ENCODE assay signal across 25 mouse cellular contexts in the genomic region with DNA sequence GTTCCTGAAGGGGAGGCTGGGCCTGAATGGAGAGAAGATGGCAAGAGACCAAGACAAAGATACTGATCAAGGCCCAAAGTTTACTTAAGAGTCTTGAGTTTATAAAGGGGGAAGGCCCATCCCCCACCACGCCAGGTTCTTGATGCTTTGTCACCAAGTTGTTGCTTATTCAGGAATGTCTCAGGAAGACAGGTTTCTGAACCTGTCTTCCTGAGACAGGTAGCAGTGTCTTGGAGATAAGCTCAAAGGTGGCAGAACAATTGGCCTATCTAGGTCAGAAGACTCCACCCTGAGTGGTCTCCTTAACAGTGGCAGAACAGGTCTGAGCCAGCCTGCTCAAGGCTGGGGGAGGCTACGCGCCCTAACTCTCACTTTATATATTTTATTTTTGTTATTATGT. TPM values are rescaled to one million over a fixed set of nuclear protein-coding genes. Genes with fewer than 3 reads are reported as not detected.
A peak's percentile ranks its signal among the peaks of the same experiment; 100 is the strongest.
DNase-seq lines count a peak whose midpoint lies in the region; ATAC-seq and TF ChIP-seq lines count a peak whose summit lies in the region.
"Had no signal": no experiment of that assay in that cellular context is flagged by ENCODE, and none has a peak within 500 bp of the region (broad histone marks: within the 10 kb centered on the region; RNA-seq: fewer than 3 reads in every experiment).

No protein-coding gene starts in this region.

- in situ Hi-C loops in ES-E14 (cut with MboI; ENCODE audit: low sequenced_read_pairs in 2 of 2, unreplicated experiment in 2 of 2) = no loop called here

- H3K9me3 ChIP-seq in E14TG2a.4 (ENCODE audit: low read length) (no peaks in the 10 kb centered on the region), ES-E14 (ENCODE audit: control insufficient read depth, insufficient read depth, low read depth, low read length) (no peaks in the 10 kb centered on the region)
- no peaks in the 10 kb centered on the region for H3K9me3 ChIP-seq in heart, embryonic 11.5 days (replicated peaks; ENCODE audit: control insufficient read depth, low read length)
- no peaks in the 10 kb centered on the region for H3K9me3 ChIP-seq in heart, embryonic 10.5 days
- H3K9me3 ChIP-seq: embryonic facial prominence, embryonic 13.5 days; embryonic facial prominence, embryonic 15.5 days; forebrain, embryonic 10.5 days; forebrain, embryonic 12.5 days had no signal

- no peak for DNase-seq in ES-E14 (ENCODE audit: low read depth, low spot score)
- peak; percentile 70 for DNase-seq in R1 (ENCODE audit: low read depth, low spot score)
- DNase-seq in yolk sac, embryonic 10.5 days (ENCODE audit: low spot score) = peak; percentile 49
- no peak for DNase-seq in heart, embryonic 10.5 days (ENCODE audit: low spot score)
- no peak for DNase-seq in frontal cortex, postnatal 36 days (ENCODE audit: low spot score in 2 of 2)
- DNase-seq: adrenal gland, adult 8-10 months; adrenal gland, postnatal 14 days; adrenal gland, postnatal 36 days; B cell, adult 2 months; cerebellum, adult 11-12 months; cerebellum, adult 2 months; cerebellum, adult 9-10 months; cerebellum, postnatal 10 days; cerebellum, postnatal 25 days had no signal

- peak overlapping the region; percentile 52 for H3K9ac ChIP-seq in ES-E14 (ENCODE audit: insufficient read depth, low read depth, low read length, poor library complexity, severe bottlenecking)
- H3K9ac ChIP-seq in heart, embryonic 11.5 days (ENCODE audit: low read depth, low read length) = no peak overlapping the region
- H3K9ac ChIP-seq: embryonic facial prominence, embryonic 13.5 days; embryonic facial prominence, embryonic 15.5 days; forebrain, embryonic 12.5 days had no signal

- H3K27ac ChIP-seq in ES-E14 (ENCODE audit: insufficient read depth, low read depth, low read length, poor library complexity, severe bottlenecking) = peak overlapping the region; percentile 95
- H3K27ac ChIP-seq in heart, embryonic 11.5 days (ENCODE audit: low read depth, low read length) = no peak overlapping the region
- no peak overlapping the region for H3K27ac ChIP-seq in heart, embryonic 10.5 days
- H3K27ac ChIP-seq: embryonic facial prominence, embryonic 13.5 days; embryonic facial prominence, embryonic 15.5 days; forebrain, embryonic 10.5 days; forebrain, embryonic 12.5 days had no signal

- H3K4me1 ChIP-seq in E14TG2a.4 (replicated peaks; ENCODE audit: low read depth, low read length) (peaks cover 59% of the 10 kb centered on the region), ES-E14 (ENCODE audit: control insufficient read depth in 2 of 2, insufficient read depth in 2 of 2, low read length in 2 of 2, poor library complexity in 1 of 2) (peaks cover 7 to 8% of the 10 kb centered on the region in 2 experiments; a peak in 3 of 4 replicates)
- H3K4me1 ChIP-seq in heart, embryonic 11.5 days (ENCODE audit: control insufficient read depth, insufficient read depth, low read length) = peaks cover 5% of the 10 kb centered on the region; the same call in 1 of the 2 replicates
- H3K4me1 ChIP-seq in heart, embryonic 10.5 days = peaks cover 11% of the 10 kb centered on the region

- H3K4me2 ChIP-seq in heart, embryonic 11.5 days = no peak overlapping the region
- H3K4me2 ChIP-seq: embryonic facial prominence, embryonic 13.5 days; embryonic facial prominence, embryonic 15.5 days; forebrain, embryonic 12.5 days had no signal

- no peak for ATAC-seq in heart, embryonic 11.5 days (replicated peaks; ENCODE audit: insufficient number of reproducible peaks, low FRiP score, low TSS enrichment)
- ATAC-seq: CD4-positive, CD25-positive, alpha-beta regulatory T cell, adult 4 months; forebrain, embryonic 14.5 days; forebrain, embryonic 16.5 days had no signal

- 84% methylated on average over 3 of the region's 3 CpGs for WGBS in heart, embryonic 11.5 days (ENCODE audit: insufficient replicate concordance)
- WGBS in heart, embryonic 10.5 days = 92% methylated on average over 3 of the region's 3 CpGs

- H3K4me3 ChIP-seq in E14TG2a.4 (replicated peaks; ENCODE audit: low read length) (peak overlapping the region; percentile 64), ES-E14 (ENCODE audit: insufficient read depth in 1 of 2, low read depth in 1 of 2, low read length in 2 of 2, poor library complexity in 1 of 2, severe bottlenecking in 1 of 2) (0 out of 4 replicates have a peak overlapping the region, but pooled peaks of 1 of the 2 experiments have one; percentile 17)
- H3K4me3 ChIP-seq in heart, embryonic 11.5 days (ENCODE audit: low read depth, low read length) = no peak overlapping the region
- H3K4me3 ChIP-seq in heart, embryonic 10.5 days = no peak overlapping the region
- H3K4me3 ChIP-seq: embryonic facial prominence, embryonic 13.5 days; embryonic facial prominence, embryonic 15.5 days; erythroblast, embryonic 14.5 days; forebrain, embryonic 10.5 days; forebrain, embryonic 12.5 days had no signal

- peaks cover 50% of the 10 kb centered on the region for H3K36me3 ChIP-seq in E14TG2a.4 (ENCODE audit: insufficient read depth, low read length)
- peaks cover 7% of the 10 kb centered on the region; the same call in 1 of the 2 replicates for H3K36me3 ChIP-seq in ES-E14 (ENCODE audit: control insufficient read depth, insufficient read depth, low read length, poor library complexity, severe bottlenecking)
- no peaks in the 10 kb centered on the region for H3K36me3 ChIP-seq in heart, embryonic 11.5 days (ENCODE audit: control insufficient read depth, insufficient read depth, low read length)
- H3K36me3 ChIP-seq in heart, embryonic 10.5 days = peaks cover 28% of the 10 kb centered on the region; the same call in 1 of the 2 replicates

- no peaks in the 10 kb centered on the region for H3K27me3 ChIP-seq in E14TG2a.4 (ENCODE audit: insufficient read depth, low read length)
- no peaks in the 10 kb centered on the region for H3K27me3 ChIP-seq in heart, embryonic 11.5 days (ENCODE audit: control insufficient read depth, insufficient read depth, low read length)
- no peaks in the 10 kb centered on the region for H3K27me3 ChIP-seq in heart, embryonic 10.5 days (ENCODE audit: insufficient read depth, poor library complexity, severe bottlenecking)
- H3K27me3 ChIP-seq: CH12.LX; embryonic facial prominence, embryonic 13.5 days; embryonic facial prominence, embryonic 15.5 days; forebrain, embryonic 12.5 days had no signal

- TF ChIP-seq CTCF in E14TG2a.4 (conservative IDR thresholded peaks at IDR 0.05; ENCODE audit: low read length) = no peak

TF ChIP-seq in ES-E14, 5 proteins besides CTCF, POLR2A, EP300 and RAD21:
- TF ChIP-seq CHD2 (IDR thresholded peaks at IDR 0.05; ENCODE audit: low read depth, low read length) (no peak), ZC3H11A (IDR thresholded peaks at IDR 0.05; ENCODE audit: borderline replicate concordance, low read depth, low read length) (no peak), HCFC1 (IDR thresholded peaks at IDR 0.05; ENCODE audit: borderline replicate concordance, insufficient read depth, low read length) (no peak)

RNA-seq across cellular contexts. Expression of a gene that starts 6.3 kb away (rescaled TPM):
- 69.8 and 124 TPM in 2 replicates for total RNA-seq in ES-E14 (2012; rRNA removed)
- polyA plus RNA-seq in heart, embryonic 11.5 days (2014; fragmentation: Nextera tagmentation; extraction: Ambion mirVana) = 42.4 and 46.5 TPM in 2 replicates
- 44.2 and 51.2 TPM in 2 replicates for polyA plus RNA-seq in heart, embryonic 10.5 days (2016; fragmentation: Nextera tagmentation; extraction: Ambion mirVana)

RNA-seq across cellular contexts. Expression of a gene that starts 19.4 kb away (rescaled TPM):
- 15.6 and 17.4 TPM in 2 replicates for total RNA-seq in ES-E14 (2012; rRNA removed)
- 75.9 and 84.0 TPM in 2 replicates for polyA plus RNA-seq in heart, embryonic 11.5 days (2014; fragmentation: Nextera tagmentation; extraction: Ambion mirVana)
- 67.5 and 77.1 TPM in 2 replicates for polyA plus RNA-seq in heart, embryonic 10.5 days (2016; fragmentation: Nextera tagmentation; extraction: Ambion mirVana)

RNA-seq across cellular contexts. Expression of a gene that starts 31.7 kb away (rescaled TPM):
- 0.04 and 0.05 TPM in 2 replicates for total RNA-seq in ES-E14 (2012; rRNA removed)
- polyA plus RNA-seq in heart, embryonic 11.5 days (2014; fragmentation: Nextera tagmentation; extraction: Ambion mirVana) = 0.25 and 0.73 TPM in 2 replicates
- polyA plus RNA-seq in heart, embryonic 10.5 days (2016; fragmentation: Nextera tagmentation; extraction: Ambion mirVana) = 0.60 and 1.4 TPM in 2 replicates
- polyA plus RNA-seq: erythroblast, embryonic 14.5 days; forebrain, embryonic 16.5 days had no signal

RNA-seq across cellular contexts. Expression of a gene that starts 36.7 kb away (rescaled TPM):
- 31.1 and 33.0 TPM in 2 replicates for total RNA-seq in ES-E14 (2012; rRNA removed)
- polyA plus RNA-seq in heart, embryonic 11.5 days (2014; fragmentation: Nextera tagmentation; extraction: Ambion mirVana) = 30.2 and 31.8 TPM in 2 replicates
- 46.0 and 48.0 TPM in 2 replicates for polyA plus RNA-seq in heart, embryonic 10.5 days (2016; fragmentation: Nextera tagmentation; extraction: Ambion mirVana)

RNA-seq across cellular contexts. Expression of a gene that starts 45.6 kb away (rescaled TPM):
- 23.8 and 33.0 TPM in 2 replicates for total RNA-seq in ES-E14 (2012; rRNA removed)
- 68.6 and 71.5 TPM in 2 replicates for polyA plus RNA-seq in heart, embryonic 11.5 days (2014; fragmentation: Nextera tagmentation; extraction: Ambion mirVana)
- 105 and 134 TPM in 2 replicates for polyA plus RNA-seq in heart, embryonic 10.5 days (2016; fragmentation: Nextera tagmentation; extraction: Ambion mirVana)

Comparison
In these comparisons a context has a peak if more than half of its experiments do, and no peak if none do; other contexts are left out.
1. DNase-seq: peak in R1 (single experiment) and yolk sac, embryonic 10.5 days (single experiment); none in ES-E14 (single experiment), heart, embryonic 10.5 days (single experiment) and frontal cortex, postnatal 36 days (0 of 2).